Mouse (Mus musculus): ENCODE measurements at regions not wholly inside any gene's neighbourhood (a gene's known extent, or its start where the extent isn't known, plus 50 kb on each side); places are given as distances from the start of the nearest gene placed in this dataset.

GRCm38 (mm10) chr4:124501785-124502184, 108.8 kb downstream of the 3100002H09Rik start:
- TF ChIP-seq CTCF (IDR thresholded peaks at IDR 0.05; ENCODE audit: control insufficient read depth, insufficient read depth, insufficient replicate concordance, low read depth, low read length), result no peak
- TF ChIP-seq POLR2A (IDR thresholded peaks at IDR 0.05; ENCODE audit: control insufficient read depth, low read depth, low read length), result no peak

Data from testis, adult 2 months (tissue).